Mouse (Mus musculus) naive thymus-derived CD4-positive, alpha-beta T cell, adult 2 months (primary cell): Measurements from ENCODE around the gene Flt1.
"Not testable (repeated sequence)": the region's sequence is repeated elsewhere in the genome, so short reads cannot be mapped to it uniquely, and the experiment has no call there.

ENCODE experiments used
- DNase-seq: peaks from one replicate; pipeline ENCODE4 v3.0.0-alpha.2; 2011; ENCODE audit warnings: low read depth

Gene Flt1

GRCm38 (mm10) chr5:147614659-147615058 is 111.2 kb downstream of the Flt1 start:
- no peak for DNase-seq

- DNase-seq = not testable (repeated sequence)
Measured at GRCm38 (mm10) chr5:147611348-147611747, 114.5 kb downstream of the Flt1 start.

DNA sequence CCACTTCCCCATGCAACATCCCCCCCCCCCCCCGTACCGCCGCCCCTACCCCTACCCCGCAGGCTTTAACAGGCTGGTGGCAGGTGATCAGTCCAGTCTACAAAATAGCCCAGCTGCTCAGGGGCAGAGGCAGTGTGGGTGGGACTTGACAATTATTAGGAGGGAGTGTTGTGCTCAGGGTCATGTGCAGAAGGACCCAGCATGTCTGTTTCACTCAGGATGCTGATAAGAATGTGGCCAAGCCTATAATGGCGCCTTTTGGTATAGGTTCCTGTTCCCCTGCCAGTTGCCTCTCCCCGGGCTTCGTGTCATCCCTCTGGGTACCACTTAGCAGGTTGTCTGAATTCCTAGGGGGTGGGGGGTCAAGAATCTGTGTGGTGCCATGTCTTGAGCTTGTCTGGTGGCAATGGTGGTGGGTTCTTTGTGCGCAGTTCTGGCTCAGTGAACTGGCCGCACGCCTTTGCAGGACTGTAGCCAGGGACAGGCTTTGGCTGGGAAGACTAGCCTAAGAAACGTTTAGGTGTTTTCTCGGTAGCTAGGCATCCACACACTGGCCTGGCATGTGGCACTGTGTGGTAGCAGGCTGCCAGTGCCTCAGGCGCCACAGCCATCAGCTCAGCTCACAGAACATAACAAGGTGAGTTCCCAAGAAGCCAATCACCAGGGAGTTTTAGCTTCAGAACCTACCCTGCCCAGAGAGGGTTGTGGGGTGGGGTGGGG is 118.4 kb downstream of the Flt1 start:
- DNase-seq = no peak

- no peak for DNase-seq
Measured at GRCm38 (mm10) chr5:147606751-147607150, 119.1 kb downstream of the Flt1 start.

- DNase-seq = no peak
Measured at GRCm38 (mm10) chr5:147601460-147602360, 124.1 kb downstream of the Flt1 start.

- no peak for DNase-seq
Measured at GRCm38 (mm10) chr5:147597825-147598224, 128.0 kb downstream of the Flt1 start.

- DNase-seq = no peak
Measured at GRCm38 (mm10) chr5:147589814-147590213, 136.0 kb downstream of the Flt1 start.

DNA sequence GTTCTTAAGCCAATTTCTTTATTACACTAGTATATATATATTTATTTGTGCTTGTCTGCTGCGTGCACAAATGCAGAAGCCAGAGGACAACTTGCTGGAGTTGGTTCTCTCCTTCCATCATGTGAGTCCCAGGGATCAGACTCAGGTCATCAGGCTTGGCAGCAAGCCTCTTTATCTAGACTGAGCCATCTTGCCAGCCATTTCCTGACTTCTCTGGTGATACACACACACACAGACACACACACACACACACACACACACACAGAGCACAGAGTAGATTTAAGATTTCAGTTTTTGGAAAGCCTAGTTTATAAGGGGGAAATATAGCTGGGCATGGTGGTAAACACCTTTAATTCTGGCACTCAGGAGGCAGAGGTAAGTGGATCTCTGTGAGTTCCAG is 140.7 kb downstream of the Flt1 start:
- DNase-seq = no peak

DNA sequence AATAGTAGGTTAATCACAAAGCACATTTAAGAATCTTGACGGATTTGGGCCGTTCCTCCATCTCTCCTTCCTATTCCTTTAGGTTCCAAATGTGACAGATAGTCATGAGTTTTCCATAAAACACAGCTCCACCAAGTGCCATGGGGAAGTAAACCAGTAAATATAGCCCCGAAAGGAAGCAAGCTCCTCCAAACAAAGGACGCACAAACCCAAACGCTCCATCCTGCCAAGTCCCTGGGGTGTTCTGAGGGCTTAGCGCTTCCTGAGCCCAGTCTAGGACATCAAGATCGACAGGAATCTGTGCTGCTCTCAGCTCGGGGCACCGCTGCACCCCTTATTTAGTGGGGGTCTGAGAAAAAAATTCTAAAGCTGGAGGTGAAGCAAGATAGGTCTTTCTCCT is 141.2 kb downstream of the Flt1 start:
- DNase-seq = no peak

DNA sequence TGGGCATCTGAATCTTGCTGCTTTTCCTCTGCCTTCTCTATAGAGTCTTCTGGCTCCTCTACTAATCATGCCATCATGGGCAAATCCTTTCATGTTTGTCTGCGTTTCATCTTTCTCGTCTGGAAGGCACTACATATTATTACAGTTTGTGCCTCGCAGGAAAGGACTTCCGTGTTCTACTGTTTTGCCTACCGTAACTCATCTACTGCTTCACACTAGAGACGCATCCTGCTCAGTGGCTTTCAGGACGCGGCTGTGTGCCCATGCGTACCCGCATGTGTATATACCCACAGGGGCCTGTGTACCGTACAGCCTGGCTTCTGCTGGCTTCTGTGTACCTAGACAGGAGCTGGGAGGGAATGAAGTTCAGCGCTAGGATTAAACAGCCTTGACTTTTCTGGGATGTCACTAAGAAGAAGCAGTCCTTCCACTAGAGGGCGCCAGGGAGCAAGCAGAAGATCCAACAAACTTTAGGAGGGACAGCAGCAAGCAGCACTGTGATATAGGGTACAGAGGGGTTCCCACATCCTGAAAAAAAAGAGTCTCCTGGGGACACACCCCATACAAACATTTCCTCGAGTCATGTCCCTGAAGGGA is 142.0 kb downstream of the Flt1 start:
- peak; percentile 79 for DNase-seq

DNA sequence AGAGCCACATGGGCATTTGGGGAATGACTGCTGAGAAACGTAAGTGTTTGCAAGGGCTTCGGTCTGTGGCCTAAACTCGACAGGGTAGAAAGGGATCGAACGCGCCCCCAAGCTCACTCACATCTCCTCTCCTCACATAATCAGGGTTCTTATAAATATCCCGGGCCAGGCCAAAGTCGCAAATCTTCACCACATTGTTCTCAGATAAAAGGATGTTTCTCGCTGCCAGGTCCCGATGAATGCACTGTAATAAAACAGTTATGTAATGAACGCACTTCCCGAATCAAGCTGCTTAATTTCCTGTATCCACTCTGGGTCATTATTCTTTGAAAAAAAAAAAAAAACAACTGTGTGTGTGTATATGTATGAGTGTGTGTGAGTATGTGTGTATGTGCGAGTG is 145.6 kb downstream of the Flt1 start:
- DNase-seq = no peak

GRCm38 (mm10) chr5:147579691-147580090 is 146.1 kb downstream of the Flt1 start:
- no peak for DNase-seq

DNA sequence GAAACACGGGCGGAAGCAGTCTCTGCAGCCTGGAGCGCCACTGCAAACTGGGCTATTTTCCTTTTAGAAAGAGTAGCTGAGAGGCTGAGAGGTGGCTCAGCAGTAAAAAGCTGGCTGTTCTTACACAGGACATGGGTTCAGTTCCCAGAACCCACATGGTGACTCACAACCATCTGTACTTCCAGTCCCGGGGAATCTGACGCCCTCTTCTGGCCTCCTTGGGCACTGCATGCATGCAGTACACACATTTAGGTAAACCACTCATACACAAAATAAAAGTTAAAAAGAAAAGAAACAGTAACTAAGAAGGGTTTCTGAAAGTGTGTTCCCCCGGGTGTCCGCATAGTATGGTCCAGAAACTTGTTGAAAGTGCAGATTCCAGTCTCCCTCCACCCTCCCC is 146.7 kb downstream of the Flt1 start:
- DNase-seq = no peak

GRCm38 (mm10) chr5:147577003-147577402 is 148.8 kb downstream of the Flt1 start:
- no peak for DNase-seq

DNA sequence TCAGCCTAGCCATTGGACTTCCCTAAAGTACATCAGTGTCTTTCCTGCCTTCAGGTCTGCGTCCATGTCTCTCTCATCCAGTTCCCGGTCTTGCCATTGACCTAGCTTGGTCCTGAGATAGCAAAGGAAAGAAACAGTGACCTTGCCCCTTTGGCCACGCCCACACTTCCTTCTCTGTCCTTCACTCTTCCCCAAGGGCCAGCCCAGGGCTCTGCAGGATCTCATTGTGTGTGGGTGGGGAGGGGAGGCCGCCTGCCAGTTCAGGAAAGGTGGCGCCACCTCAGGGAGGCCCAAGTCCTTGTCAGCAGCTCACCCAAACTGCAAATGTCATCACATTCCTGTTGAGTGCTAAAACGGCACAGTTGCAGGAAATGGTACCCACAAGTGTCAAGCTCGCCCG is 151.3 kb downstream of the Flt1 start:
- no peak for DNase-seq

DNA sequence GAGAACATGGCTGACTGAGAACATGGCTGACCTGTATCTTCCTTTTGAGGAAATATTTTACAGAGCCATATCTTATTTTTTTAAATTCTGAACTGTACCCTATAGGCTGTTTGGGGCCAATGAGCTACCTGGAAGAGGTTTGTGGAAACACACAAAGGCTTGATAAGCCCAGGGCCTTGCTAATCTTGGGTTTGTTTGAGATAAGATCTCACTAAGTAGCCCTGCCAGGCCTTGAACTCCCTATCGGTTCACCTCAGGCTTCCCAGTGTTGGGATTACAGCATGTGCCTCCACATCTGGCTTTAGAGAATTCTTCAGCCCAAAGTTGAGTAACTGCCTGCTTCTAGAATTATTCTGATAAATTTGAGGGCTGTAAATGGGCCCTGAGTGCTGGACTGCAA is 152.3 kb downstream of the Flt1 start:
- no peak for DNase-seq

DNA sequence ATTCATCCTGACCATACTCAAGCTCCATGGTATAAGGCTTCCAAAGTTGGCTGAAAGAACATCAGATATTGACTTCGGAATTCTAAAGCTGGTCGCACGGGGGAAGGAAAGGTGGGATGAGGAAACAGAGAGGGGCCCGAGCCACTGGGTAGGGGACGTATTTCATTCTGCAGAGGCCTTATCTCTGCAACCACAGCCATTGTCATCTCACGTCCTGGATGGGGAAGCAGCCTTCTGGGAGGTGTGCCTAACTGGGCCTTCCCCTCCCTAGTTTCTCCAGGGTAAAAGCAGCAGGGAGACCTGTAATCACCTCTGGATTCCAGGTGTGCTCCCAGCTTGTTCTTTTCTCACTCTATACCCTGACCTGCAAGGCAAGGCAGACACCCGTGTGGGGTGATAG is 153.1 kb downstream of the Flt1 start:
- DNase-seq = no peak

GRCm38 (mm10) chr5:147566335-147566734 is 159.5 kb downstream of the Flt1 start:
- no peak for DNase-seq

DNA sequence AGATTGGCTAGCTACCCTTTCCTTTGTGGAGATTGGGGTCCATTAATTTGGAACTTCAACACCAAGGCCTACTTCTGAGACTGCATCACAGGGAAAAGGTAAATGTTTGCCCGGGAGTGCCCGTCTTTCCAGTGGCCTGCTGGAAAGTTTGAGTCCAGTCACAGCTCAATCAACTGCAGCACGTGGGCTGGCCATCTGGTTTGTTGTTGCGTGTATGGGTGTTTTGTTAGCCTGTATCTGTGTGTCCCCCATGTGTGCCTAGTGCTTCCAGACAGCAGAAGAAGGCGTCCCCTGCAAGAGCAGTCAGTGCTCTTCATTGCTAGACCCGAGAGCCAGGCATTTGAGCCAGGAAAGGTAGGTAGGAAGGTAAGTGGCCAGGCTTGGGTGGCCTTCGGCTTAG is 160.4 kb downstream of the Flt1 start:
- DNase-seq = no peak

- peak; percentile 55 for DNase-seq
Measured at GRCm38 (mm10) chr5:147564140-147564590, 161.6 kb downstream of the Flt1 start.

GRCm38 (mm10) chr5:147563511-147564139 is 162.2 kb downstream of the Flt1 start:
- no peak for DNase-seq

DNA sequence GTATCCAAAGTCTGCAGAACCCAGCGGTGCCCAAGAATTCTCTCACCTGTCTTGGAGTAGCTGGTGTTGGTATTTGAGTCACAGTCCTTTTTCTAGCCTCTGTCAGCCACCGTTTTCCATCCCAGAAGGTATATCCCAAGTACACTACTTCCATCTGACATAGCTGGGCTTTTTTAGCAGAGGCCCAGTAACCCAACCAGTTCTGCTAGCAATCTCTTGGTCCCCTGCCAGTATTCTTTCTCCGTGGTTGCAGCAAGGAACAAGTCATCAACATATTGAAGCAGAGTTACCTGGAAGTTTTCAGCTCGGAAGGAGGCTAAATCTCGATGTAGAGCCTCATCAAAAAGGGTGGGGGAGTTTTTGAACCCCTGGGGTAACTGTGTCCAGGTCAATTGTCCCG is 168.2 kb downstream of the Flt1 start:
- DNase-seq = not testable (repeated sequence)
